Mouse (Mus musculus) hindbrain, embryonic 14.5 days (tissue): Measurements from ENCODE around the gene Ly6f. TPM values are rescaled to one million over a fixed set of nuclear protein-coding genes. Genes with fewer than 3 reads are reported as not detected.
"Not testable (repeated sequence)": the region's sequence is repeated elsewhere in the genome, so short reads cannot be mapped to it uniquely, and the experiment has no call there.

Experiments used
- ATAC-seq: fragments of 200-750 bp; cut with Nextera tagmentation; 2 replicates; pipeline ENCODE4 v1.8.0; 2017; ENCODE audit warnings: moderate number of reproducible peaks, mild to moderate bottlenecking, moderate TSS enrichment, moderate library complexity; ENCODE audit not compliant: low FRiP score
- DNase-seq: peaks from one replicate; pipeline ENCODE4 v3.0.0-alpha.2; 2015; ENCODE audit warnings: low spot score
- H3K27ac ChIP-seq: fragments of 300-500 bp; sonication (generic); 2 replicates; pipeline ENCODE4 v1.5.1; 2014; ENCODE audit warnings: mild to moderate bottlenecking, moderate library complexity
- H3K27me3 ChIP-seq: fragments of 300-500 bp; sonication (generic); 2 replicates; pipeline ENCODE4 v1.6.1; 2014; ENCODE audit warnings: mild to moderate bottlenecking, low read length, mixed read lengths; ENCODE audit not compliant: control insufficient read depth, insufficient read depth
- H3K36me3 ChIP-seq: fragments of 300-500 bp; sonication (generic); replicated peaks from 2 replicates; pipeline ENCODE4 v1.6.1; 2014; ENCODE audit not compliant: control insufficient read depth, insufficient read depth
- H3K4me1 ChIP-seq: fragments of 300-500 bp; sonication (generic); replicated peaks from 2 replicates; pipeline ENCODE4 v1.6.1; 2014; ENCODE audit warnings: antibody characterized with exemption, low read length, mixed read lengths; ENCODE audit not compliant: control insufficient read depth, insufficient read depth
- H3K4me2 ChIP-seq: fragments of 300-500 bp; sonication (generic); replicated peaks from 2 replicates; pipeline ENCODE4 v1.6.1; 2014; ENCODE audit warnings: mild to moderate bottlenecking, moderate library complexity
- H3K4me3 ChIP-seq: fragments of 300-500 bp; sonication (generic); replicated peaks from 2 replicates; pipeline ENCODE4 v1.5.1; 2014; ENCODE audit warnings: mild to moderate bottlenecking, low read length
- H3K9ac ChIP-seq: fragments of 300-500 bp; sonication (generic); 2 replicates; pipeline ENCODE4 v1.6.1; 2014
- H3K9me3 ChIP-seq: fragments of 300-500 bp; sonication (generic); 2 replicates; pipeline ENCODE4 v1.6.1; 2016; ENCODE audit warnings: low read length; ENCODE audit not compliant: control insufficient read depth
- WGBS: fragments of 180-500 bp; shearing (Covaris S2); extraction: QIAGEN DNeasy Blood & Tissue Kit; methylation state at CpG from one replicate; pipeline ENCODE4 v1.1.7; 2014; 5-methylcytosine and 5-hydroxymethylcytosine counted together
- polyA plus RNA-seq: library from polyadenylated mRNA; unstranded; fragments of >200 nt; fragmentation: Nextera tagmentation; extraction: Ambion mirVana; gene quantifications from 2 replicates; pipeline ENCODE4 v1.2.1, GENCODE M21; 2014

Ly6f gene
- polyA plus RNA-seq, 1 experiment from 2014 or later, result not detected

GRCm38 (mm10) chr15:75270169-75270568 lies 1.9 kb downstream of the Ly6f start:
- Histone ChIP-seq H3K4me3 (no peak overlapping the region), H3K4me1 (no peaks in the 10 kb centered on the region), H3K27me3 (no peaks in the 10 kb centered on the region), H3K9me3 (no peaks in the 10 kb centered on the region), H3K9ac (no peak overlapping the region), H3K4me2 (no peak overlapping the region), H3K27ac (no peak overlapping the region), H3K36me3 (no peaks in the 10 kb centered on the region)
- DNase-seq (no peak), ATAC-seq (no peak)

GRCm38 (mm10) chr15:75270691-75271362 lies 2.6 kb downstream of the Ly6f start:
- no peaks in the 10 kb centered on the region for H3K4me1 ChIP-seq
- no peak overlapping the region for H3K4me3 ChIP-seq
- H3K27ac ChIP-seq, result no peak overlapping the region
- ATAC-seq (no peak), DNase-seq (no peak)
- H3K36me3 ChIP-seq, result no peaks in the 10 kb centered on the region
- H3K27me3 ChIP-seq, result no peaks in the 10 kb centered on the region
- H3K9ac ChIP-seq, result no peak overlapping the region
- H3K9me3 ChIP-seq, result no peaks in the 10 kb centered on the region
- WGBS, result 85% methylated on average over 3 of the region's 3 CpGs
- H3K4me2 ChIP-seq, result no peak overlapping the region

- Histone ChIP-seq H3K9me3 (no peaks in the 10 kb centered on the region), H3K9ac (no peak overlapping the region), H3K4me2 (no peak overlapping the region), H3K4me1 (no peaks in the 10 kb centered on the region), H3K36me3 (no peaks in the 10 kb centered on the region), H3K4me3 (no peak overlapping the region), H3K27ac (no peak overlapping the region), H3K27me3 (no peaks in the 10 kb centered on the region)
- WGBS, result 72% methylated on average over 1 of the region's 1 CpGs
- ATAC-seq, result no peak
- DNase-seq, result no peak
Observed at GRCm38 (mm10) chr15:75271426-75271825, 3.2 kb downstream of the Ly6f start.

GRCm38 (mm10) chr15:75271891-75272290 lies 3.7 kb downstream of the Ly6f start:
- no peak overlapping the region for H3K27ac ChIP-seq
- H3K4me3 ChIP-seq, result no peak overlapping the region
- no peak overlapping the region for H3K4me2 ChIP-seq
- DNase-seq, result no peak
- no peak for ATAC-seq
- no peak overlapping the region for H3K9ac ChIP-seq
- H3K36me3 ChIP-seq, result no peaks in the 10 kb centered on the region
- no peaks in the 10 kb centered on the region for H3K4me1 ChIP-seq
- H3K27me3 ChIP-seq, result no peaks in the 10 kb centered on the region
- WGBS, result 63% methylated on average over 3 of the region's 3 CpGs
- H3K9me3 ChIP-seq, result no peaks in the 10 kb centered on the region

GRCm38 (mm10) chr15:75281991-75282390 lies 13.8 kb downstream of the Ly6f start:
- WGBS, result 71% methylated on average over 5 of the region's 5 CpGs
- ATAC-seq, H3K27ac ChIP-seq, DNase-seq, H3K4me1 ChIP-seq, H3K9ac ChIP-seq, H3K4me3 ChIP-seq, H3K36me3 ChIP-seq, H3K9me3 ChIP-seq, H3K27me3 ChIP-seq, H3K4me2 ChIP-seq: not testable (repeated sequence)

- not testable (repeated sequence) for H3K4me3 ChIP-seq, H3K4me1 ChIP-seq, H3K36me3 ChIP-seq, H3K4me2 ChIP-seq, H3K27ac ChIP-seq, H3K27me3 ChIP-seq, H3K9ac ChIP-seq, DNase-seq, ATAC-seq
- H3K9me3 ChIP-seq, result 0 out of 2 replicates have a peak, but pooled peaks cover 12% of the 10 kb centered on the region
- 93% methylated on average over 4 of the region's 4 CpGs for WGBS
Observed at GRCm38 (mm10) chr15:75286512-75286911, 18.3 kb downstream of the Ly6f start.

GRCm38 (mm10) chr15:75292377-75292776 lies 24.2 kb downstream of the Ly6f start:
- no peak for ATAC-seq
- Histone ChIP-seq H3K27me3 (no peaks in the 10 kb centered on the region), H3K9me3 (no peaks in the 10 kb centered on the region), H3K9ac (no peak overlapping the region), H3K27ac (no peak overlapping the region), H3K4me2 (no peak overlapping the region), H3K36me3 (no peaks in the 10 kb centered on the region), H3K4me1 (no peaks in the 10 kb centered on the region), H3K4me3 (no peak overlapping the region)
- no peak for DNase-seq
- WGBS, result 93% methylated on average over 1 of the region's 1 CpGs

- Histone ChIP-seq H3K4me3 (no peak overlapping the region), H3K4me2 (no peak overlapping the region), H3K4me1 (no peaks in the 10 kb centered on the region), H3K36me3 (no peaks in the 10 kb centered on the region), H3K9ac (no peak overlapping the region), H3K27me3 (no peaks in the 10 kb centered on the region), H3K27ac (no peak overlapping the region), H3K9me3 (no peaks in the 10 kb centered on the region)
- DNase-seq (no peak), ATAC-seq (no peak)
- WGBS, result 93% methylated on average over 7 of the region's 7 CpGs
Observed at GRCm38 (mm10) chr15:75293873-75294385, 25.7 kb downstream of the Ly6f start.

- DNase-seq (no peak), ATAC-seq (no peak)
- H3K27me3 ChIP-seq, result no peaks in the 10 kb centered on the region
- WGBS, result 69% methylated on average over 1 of the region's 1 CpGs
- H3K4me1 ChIP-seq, result no peaks in the 10 kb centered on the region
- H3K4me2 ChIP-seq, result no peak overlapping the region
- H3K27ac ChIP-seq, result no peak overlapping the region
- H3K4me3 ChIP-seq, result no peak overlapping the region
- H3K9ac ChIP-seq, result no peak overlapping the region
- H3K36me3 ChIP-seq, result no peaks in the 10 kb centered on the region
- no peaks in the 10 kb centered on the region for H3K9me3 ChIP-seq
Observed at GRCm38 (mm10) chr15:75306101-75306500, 37.9 kb downstream of the Ly6f start.

- 93% methylated on average over 4 of the region's 4 CpGs for WGBS
- ATAC-seq (no peak), DNase-seq (no peak)
Observed at GRCm38 (mm10) chr15:75309186-75309585, 41.0 kb downstream of the Ly6f start.

More at GRCm38 (mm10) chr15:75309186-75309585, 41.0 kb downstream of the Ly6f start:
- H3K36me3 ChIP-seq, result no peaks in the 10 kb centered on the region
- no peaks in the 10 kb centered on the region for H3K4me1 ChIP-seq
- H3K4me2 ChIP-seq, result no peak overlapping the region
- H3K4me3 ChIP-seq, result no peak overlapping the region
- no peaks in the 10 kb centered on the region for H3K9me3 ChIP-seq
- no peak overlapping the region for H3K9ac ChIP-seq
- no peaks in the 10 kb centered on the region for H3K27me3 ChIP-seq
- no peak overlapping the region for H3K27ac ChIP-seq
